Mouse (Mus musculus) CD8-positive naive resting alpha-beta T cell, adult 2 months (primary cell): Measurements from ENCODE around the gene Dolk.

Experiments
- DNase-seq, 2 experiments: peaks; one replicate each; pipeline ENCODE4 v3.0.0; 2022; ENCODE audit warnings: low read depth in 2 of 2, low spot score in 2 of 2

Dolk gene

DNA sequence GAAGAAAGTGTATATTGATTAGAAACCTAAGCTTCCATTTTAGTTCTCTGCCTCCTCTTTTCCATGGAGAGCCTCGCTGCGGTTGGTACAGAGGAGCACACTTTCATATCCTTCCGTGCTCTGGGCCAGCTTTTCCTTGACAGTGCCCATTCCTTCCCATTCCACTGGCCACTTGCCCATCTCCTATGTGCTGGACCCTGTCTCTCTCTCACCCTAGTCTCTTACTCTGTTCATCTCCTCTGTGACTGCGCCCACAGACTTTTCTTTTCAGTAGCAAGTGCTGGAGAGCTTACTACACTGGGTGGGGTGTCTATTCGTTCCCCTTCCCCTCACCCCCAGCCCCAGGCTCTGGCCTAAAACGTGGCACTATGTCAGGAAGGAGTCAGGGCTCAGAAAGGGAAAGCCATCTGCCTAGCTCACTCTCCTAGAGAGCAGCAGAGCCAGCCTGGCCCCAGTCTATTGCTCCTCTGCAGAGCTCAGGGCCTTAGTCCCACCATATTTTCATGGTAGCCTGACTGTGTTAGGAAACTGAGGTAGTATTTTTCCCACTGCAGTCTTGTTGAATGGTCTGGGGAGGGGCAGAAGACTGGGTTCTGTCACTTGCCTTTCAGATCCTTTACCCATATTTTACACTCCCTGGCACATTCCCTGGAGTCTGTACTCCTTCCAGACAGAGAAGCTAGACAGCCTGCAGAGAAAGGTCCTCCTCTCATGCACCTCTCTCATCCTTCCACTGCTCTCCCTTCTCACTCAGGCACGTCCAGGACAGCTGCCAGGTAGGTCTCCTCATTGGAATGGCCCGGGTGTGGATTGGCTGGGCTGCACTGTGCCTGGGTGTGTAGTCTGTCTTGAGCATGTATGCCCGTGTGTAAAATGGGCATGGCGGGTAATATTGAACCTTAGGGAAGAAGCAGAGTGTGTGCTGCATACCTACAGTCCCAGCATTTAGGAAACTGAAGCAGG is 35.7 kb downstream of the Dolk start:
- no peak for DNase-seq

DNA sequence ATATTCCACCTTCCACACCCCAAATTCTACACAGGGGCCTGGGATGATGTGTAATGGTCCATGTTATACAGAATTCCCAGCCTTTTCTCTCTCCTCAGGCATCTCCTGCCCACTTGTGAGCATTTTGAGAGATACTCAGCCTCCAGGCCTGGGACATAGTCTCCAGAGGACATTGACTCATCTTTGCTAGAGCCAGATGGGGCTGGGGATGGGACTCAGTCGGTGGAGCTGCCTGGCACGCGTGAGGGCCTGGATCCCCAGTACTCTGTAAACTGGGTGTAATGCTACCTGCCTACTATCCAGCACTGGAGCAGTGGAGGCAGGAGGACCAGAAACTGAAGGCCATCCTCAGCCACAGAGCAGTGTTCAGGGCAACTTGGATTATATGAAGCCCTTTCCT is 37.0 kb downstream of the Dolk start:
- DNase-seq, result no peak

DNA sequence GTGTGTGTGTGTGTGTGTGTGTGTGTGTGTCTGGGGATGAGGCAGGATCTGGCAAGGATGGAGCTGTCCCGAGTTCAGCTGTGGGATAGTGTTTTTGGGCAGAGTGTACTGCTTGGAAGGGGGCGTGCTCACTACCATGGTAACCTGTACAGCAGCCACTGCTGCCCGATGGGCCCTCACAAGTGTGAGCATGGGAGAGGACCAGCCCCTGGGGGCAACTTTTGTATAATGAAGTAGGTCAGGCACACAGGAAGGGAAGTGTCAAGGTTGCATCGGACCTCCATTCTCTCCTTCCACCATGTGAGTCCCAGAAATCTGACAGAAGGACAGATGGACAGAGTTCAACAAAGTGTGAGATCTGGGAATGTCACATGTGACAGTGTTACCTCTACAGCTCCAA is 38.5 kb downstream of the Dolk start:
- DNase-seq, result no peak

DNA sequence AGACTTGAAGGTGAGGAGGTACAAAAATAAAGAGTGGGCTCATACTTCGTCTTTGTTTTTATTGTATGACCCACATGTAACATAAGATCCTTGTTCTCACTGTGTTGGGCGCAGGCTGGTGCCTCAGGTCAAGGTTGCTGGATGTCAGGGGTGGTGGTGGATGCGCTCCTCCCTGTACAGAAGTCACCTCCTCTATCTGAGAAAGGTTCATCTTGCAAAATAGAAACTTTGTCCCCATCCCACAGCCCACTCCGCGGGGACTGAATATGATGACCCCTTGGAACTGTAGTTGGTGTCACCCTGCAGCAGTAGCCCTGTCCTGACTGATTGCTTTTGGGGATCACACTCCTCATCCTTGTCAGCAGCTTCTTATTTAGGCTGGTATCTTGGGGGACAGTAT is 39.1 kb downstream of the Dolk start:
- DNase-seq, result no peak

DNA sequence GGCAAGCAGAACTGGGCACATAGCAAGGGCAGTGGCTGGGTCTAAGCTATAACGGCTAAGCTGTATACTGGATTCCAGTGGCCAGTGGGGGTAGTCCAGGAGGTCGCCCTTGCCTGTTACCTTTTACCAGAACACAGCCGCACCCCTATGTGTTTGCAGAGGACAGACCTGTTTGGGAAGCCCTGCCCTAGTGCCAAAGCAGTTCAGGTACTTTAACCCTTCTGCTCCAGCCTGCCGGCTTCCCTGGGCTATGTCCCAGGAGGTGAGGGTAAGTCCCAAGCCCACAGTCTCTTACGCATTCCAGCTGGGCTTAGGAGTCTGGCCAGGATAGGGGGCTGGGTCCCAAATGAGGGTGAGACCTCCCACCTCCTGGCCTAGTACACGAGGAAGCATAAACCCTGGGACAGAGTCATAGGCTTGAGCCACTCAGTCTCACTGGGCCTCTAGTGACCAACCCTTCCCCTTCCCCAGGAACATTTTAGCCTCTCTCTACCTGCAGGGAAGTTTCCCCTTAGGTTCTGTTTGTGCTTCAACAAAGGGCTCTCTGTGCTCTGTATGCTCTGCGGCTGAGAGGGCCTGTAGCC is 41.4 kb downstream of the Dolk start:
- DNase-seq, result no peak

DNA sequence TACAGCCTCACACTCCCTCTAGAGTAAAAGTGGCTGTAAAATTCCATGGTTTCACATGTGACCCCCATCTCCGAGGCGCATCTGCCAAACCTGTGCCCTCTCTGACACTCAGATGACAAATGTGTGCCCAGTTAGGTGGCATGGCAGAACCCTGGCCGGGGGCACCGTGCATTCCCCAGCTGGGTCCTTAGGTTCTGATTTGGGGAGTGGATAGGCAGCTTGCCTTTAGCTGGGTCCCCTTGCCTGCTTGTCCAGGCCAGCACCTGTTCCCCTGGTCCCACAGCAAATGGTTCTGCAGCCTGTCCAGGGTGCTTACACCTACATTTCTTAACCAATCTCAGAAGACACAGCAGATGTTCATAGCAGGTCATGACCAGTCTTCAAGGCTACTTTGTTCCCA is 42.7 kb downstream of the Dolk start:
- no peak for DNase-seq

DNA sequence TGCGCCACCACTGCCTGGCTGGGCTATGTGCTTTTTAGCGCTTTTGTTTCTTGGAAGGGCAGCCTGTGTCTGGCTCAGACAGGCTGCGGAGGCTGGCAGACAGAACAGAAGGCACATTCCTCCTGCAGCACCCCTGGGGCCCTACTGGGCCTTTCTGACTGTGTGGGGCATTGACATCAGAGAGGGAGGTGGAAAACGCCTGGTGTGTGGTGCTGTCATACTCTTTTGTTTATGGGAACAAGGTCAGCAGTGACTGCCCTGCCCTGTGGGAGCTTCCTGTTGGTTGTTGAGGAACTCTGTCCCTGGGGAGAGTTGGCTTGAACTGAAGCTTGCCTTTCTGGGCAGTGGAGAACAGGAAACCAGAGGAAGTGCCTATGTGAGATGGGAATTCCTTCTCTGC is 43.6 kb downstream of the Dolk start:
- no peak for DNase-seq

DNA sequence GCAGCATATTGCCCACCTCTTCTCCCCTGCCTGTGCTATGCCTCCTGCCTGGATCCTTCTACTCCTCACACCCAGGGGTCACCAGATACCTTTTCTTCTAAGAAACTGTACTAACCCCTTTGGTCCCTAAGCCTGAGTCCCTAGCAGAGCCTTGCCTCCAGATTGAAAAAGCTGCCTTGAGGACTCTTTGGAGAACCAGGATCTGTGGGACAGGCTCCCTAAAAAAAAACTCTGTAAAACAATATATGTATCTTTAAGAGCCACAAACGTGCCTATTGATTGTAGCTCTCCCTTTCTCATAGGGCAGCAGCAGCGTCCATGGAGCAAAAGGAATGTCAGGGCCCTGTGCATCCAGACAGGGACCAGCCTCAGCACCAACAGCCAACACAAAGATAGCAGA is 45.9 kb downstream of the Dolk start, which contains the start of gene Gm28035:
Gene Gm28035, plus strand, starts transcription at position 301 of the 400 bp plus-strand sequence.
- no peak for DNase-seq

DNA sequence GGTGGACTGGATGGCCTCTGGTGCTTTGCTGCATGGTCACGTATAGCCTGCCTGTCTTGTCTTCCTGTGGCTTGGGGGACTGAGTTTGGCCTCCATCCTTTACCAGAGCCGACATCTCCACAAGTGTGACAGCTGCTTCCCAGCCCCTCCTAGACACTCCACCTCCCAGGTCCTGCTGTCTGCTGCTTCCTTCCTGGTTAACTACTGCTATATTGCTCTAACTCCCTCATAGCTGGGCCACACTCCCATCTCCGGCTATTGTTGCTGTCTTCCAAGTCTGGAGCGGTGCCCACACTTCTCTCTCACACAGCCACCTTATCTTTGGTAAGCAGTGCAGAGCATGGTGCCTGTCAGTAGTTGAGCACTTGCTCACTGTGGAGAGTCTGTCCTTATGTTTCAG is 46.4 kb downstream of the Dolk start:
- no peak for DNase-seq

DNA sequence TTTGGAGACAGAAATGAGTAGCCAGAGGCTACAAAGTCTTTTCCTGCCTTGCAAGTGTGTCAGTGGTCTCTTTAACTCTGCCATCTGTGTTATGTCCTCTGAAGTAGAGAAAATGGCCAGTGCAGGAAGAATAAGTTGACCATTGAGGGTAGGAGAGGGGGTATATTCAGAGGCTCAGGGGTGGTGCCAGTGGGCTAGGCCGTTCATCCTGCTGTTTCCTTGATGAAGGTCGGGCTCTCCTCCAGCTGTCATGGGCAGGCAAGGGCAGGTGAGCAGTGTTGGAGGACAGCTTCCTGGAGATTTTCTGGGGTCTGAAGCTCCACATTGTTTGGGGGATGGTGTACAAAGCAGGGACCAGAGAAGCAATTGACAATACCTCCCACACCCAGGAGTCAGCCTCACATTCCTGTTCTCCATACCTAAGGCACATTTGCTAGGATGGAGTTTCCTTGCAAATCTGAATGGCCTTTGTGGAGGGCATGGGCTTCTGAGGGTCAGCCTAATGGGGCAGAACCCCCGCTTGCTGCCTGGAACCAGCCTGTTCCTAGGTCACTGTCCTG is 47.1 kb downstream of the Dolk start:
- DNase-seq, result no peak

DNA sequence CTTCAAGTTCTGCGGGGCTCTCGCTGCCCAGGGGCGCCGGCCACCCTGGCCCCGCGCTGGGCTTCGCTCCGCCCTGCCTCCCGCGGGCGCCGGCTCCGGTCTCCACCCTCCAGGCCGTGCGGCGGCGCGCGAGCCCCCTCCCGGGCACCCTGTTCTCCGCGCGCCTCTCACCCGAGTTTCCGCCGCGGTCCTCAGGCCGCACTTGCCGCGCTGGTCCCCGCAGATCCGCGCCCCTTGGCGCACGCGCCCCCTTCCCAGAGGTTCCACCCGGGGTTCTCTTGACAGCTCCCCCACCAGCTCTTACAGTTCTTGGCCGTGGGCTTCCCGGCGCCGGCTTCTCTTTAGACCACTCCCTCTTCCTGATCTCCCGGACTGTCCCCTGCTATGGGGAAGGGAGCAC is 48.3 kb downstream of the Dolk start:
- DNase-seq, result peak; percentile 47 to 51

DNA sequence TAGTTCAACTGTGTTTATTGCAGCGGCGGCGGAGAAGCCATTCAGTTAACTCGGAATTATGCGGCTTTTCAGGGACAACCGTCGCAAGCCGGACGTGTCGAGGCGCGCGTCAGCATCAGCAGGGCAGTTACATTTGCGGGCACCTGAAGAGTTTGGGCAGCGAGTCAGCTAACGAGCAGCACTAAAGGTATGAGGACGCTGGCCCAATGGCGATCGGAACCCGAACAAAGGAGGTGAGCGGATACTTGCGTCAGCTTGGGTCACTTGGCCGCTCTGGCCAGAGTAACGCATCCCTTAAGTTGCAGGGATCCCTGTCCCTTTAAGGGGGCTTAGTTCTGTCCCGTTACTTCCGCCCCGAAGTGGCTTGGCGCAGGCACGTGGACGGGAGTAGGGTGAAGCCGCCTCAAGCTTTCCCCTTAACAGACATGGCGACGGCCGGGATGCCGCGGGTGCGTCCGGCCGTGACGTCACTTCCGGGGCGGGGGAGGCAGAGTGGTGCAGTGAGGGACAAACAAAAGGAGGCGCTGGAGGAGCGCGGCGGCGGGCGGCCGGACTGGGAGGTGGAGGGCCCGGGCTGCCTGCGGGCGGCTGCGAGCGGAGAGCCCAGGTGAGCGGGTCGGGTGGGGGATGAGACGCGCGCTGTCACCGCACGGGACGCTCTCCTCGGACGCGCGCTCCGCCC is 48.8 kb downstream of the Dolk start, which contains the start of gene Lrrc8a:
Gene Lrrc8a, plus strand, starts transcription at position 517 of the 682 bp plus-strand sequence.
- DNase-seq, result peak; percentile 100

DNA sequence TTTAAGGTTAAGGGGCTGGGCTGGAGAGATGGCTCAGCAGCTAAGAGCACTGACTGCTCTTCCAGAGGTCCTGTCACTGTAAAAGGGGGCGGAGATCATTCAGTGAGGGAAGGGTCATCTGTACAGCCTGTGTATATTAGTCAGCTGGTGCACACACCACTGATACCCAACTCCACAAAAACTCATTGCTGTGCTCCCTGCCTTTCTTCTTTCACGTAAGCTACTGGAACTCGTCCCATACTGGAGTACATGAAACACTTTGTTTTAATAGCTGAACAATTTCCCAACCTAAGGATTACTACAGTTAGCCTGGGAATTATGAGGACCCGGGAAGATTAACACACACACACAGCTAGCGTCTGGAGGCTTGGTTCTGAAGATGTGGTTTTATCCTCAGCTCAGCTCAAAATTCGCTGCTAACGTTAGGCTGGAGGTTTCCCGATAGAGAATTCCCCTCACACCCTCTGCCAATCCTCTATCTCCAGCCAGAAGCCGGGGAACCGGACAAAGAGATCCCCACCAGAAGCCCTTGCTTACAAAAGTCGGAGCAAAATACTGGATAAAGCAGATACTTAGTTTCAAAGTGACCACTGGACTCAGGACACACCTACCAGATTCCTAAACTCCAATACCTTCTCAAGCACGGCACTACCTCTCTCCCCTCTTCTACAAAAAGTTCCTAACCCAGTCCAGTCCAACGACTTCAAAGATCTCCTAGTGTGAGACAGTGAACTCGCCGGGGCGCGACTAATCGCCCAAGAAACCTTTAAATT is 49.5 kb downstream of the Dolk start:
- DNase-seq, result no peak

DNA sequence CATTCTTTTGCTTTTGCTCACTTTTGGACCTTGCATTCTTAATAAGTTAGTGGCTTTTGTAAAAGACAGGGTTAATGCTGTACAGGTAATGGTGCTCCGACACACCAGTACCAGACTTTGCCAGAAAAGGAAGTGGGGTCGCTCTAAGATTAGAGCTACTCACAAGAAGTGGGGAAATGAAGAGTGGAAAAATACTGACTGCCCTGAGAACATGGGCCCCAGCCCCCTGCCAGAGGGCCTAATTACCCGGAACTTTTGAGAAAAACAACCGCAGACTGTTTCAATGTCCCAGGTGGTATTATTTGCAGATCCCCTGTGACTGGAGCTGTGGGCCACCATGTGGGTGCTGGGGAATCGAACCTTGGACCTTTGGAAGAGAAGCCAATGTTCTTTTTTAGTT is 50.5 kb downstream of the Dolk start:
- no peak for DNase-seq
